Mouse (Mus musculus): ENCODE measurements around the gene Slc44a2. TPM values are rescaled to one million over a fixed set of nuclear protein-coding genes. Genes with fewer than 3 reads are reported as not detected.

Gene Slc44a2
- polyA plus RNA-seq, 1 experiment from 2014 or later, result 74.4 TPM

DNA sequence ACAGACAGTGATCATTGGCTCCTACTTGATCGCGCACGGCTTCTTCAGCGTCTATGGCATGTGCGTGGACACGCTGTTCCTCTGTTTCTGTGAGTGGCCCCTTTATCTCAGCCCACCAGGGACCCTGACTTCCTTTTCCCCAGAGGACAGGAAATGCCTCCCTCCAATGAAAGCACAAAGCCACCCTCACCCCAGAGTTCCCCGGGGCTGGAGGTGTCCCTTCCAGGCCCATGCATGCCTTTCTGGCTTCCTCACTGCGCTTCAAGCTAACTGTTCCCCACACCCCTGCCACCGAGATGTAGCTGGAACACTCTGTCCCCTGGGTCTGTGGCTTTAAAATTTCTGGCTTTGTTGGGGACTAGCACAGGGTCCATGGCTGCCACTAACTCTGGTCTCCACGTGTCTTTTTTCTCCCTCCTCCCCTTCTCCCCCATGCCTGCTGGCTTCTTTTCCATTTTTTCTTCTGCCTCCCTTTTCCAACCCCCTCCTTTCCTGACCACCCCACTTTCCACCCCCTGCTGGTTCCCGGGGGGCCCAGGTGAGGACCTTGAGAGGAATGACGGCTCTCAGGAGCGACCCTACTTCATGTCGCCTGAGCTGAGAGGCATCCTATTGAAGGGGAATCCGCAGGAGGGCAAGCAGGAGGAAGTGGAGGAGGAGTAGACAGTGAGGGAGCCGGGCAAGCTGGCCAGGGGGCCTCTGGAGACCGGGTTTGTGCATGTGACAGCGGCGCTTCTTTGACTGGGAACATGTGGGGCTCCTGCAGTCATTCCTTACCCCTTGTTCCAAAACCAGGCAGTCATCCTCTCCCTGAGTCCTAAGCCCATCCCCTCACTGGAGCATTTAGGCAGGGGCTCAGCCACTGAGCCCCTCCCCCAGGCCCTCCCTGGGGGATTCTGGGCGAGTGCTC is 32.2 kb downstream of the Slc44a2 start:
- H3K4me3 ChIP-seq (ENCODE audit: low read length), result no peak overlapping the region
- WGBS, result 32% methylated on average over 20 of the region's 20 CpGs
- H3K9me3 ChIP-seq (replicated peaks; ENCODE audit: control insufficient read depth, low read length), result no peaks in the 10 kb centered on the region
- peak overlapping the region; percentile 28; the same call in 1 of the 2 replicates for H3K9ac ChIP-seq (ENCODE audit: low read length)
- H3K36me3 ChIP-seq (ENCODE audit: control insufficient read depth, insufficient read depth), result peaks cover 13% of the 10 kb centered on the region
- ATAC-seq (replicated peaks; ENCODE audit: extremely low read depth, insufficient read depth, low FRiP score), result peak; percentile 64
- peaks cover 7% of the 10 kb centered on the region; the same call in 1 of the 2 replicates for H3K4me1 ChIP-seq (ENCODE audit: control insufficient read depth, insufficient read depth, low read length)
- H3K27ac ChIP-seq (ENCODE audit: low read length), result peak overlapping the region; percentile 53; the same call in 1 of the 2 replicates
- no peaks in the 10 kb centered on the region for H3K27me3 ChIP-seq (ENCODE audit: control insufficient read depth, insufficient read depth, low read length)
- H3K4me2 ChIP-seq (ENCODE audit: low read depth, low read length), result no peak overlapping the region

DNA sequence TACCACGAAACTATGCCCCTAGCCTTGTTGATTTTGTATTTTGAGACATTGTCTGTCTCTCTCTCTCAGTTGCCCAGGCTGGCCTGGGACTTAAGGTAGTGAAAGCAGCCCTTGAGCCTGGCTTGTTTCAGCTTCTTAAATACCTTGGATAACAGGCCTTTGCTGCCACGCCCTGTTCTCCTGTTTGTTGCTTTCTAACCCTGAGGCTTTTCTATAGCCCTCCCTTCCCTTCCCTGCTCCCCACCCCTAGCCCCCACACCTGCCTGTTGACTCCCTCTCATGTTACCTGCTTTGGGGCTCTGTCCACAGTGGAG is 32.8 kb downstream of the Slc44a2 start:
- Histone ChIP-seq H3K27me3 (ENCODE audit: control insufficient read depth, insufficient read depth, low read length) (no peaks in the 10 kb centered on the region), H3K9ac (ENCODE audit: low read length) (no peak overlapping the region; the same call in 1 of the 2 replicates), H3K4me2 (ENCODE audit: low read depth, low read length) (no peak overlapping the region), H3K36me3 (ENCODE audit: control insufficient read depth, insufficient read depth) (peaks cover 13% of the 10 kb centered on the region), H3K27ac (ENCODE audit: low read length) (no peak overlapping the region; the same call in 1 of the 2 replicates), H3K4me1 (ENCODE audit: control insufficient read depth, insufficient read depth, low read length) (peaks cover 7% of the 10 kb centered on the region; the same call in 1 of the 2 replicates), H3K4me3 (ENCODE audit: low read length) (no peak overlapping the region), H3K9me3 (replicated peaks; ENCODE audit: control insufficient read depth, low read length) (no peaks in the 10 kb centered on the region)
- no peak for ATAC-seq (replicated peaks; ENCODE audit: extremely low read depth, insufficient read depth, low FRiP score)
- 81% methylated on average over 2 of the region's 2 CpGs for WGBS

DNA sequence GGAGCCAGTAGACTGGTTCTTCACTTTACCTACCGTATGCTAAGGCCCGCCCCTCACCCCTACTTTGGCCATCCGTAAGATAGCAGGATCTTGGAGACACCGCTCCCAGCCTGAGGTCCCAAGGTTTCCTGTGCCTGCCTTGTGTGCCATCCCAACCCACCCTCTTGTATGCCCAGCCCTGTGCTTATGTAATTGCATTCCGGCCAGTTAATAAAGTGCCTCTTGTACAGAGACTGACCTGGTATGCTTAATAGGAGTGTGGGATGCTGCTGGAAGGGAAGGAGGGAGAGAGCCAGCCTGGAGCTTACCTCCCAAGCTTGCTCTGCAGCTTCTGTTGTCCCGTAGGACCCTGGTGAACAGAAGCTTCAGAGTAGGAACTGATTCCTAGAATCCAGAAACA is 34.3 kb downstream of the Slc44a2 start:
- Histone ChIP-seq H3K9me3 (replicated peaks; ENCODE audit: control insufficient read depth, low read length) (no peaks in the 10 kb centered on the region), H3K4me2 (ENCODE audit: low read depth, low read length) (no peak overlapping the region), H3K4me3 (ENCODE audit: low read length) (no peak overlapping the region), H3K4me1 (ENCODE audit: control insufficient read depth, insufficient read depth, low read length) (peaks cover 7% of the 10 kb centered on the region; the same call in 1 of the 2 replicates), H3K9ac (ENCODE audit: low read length) (no peak overlapping the region), H3K36me3 (ENCODE audit: control insufficient read depth, insufficient read depth) (peaks cover 10% of the 10 kb centered on the region), H3K27ac (ENCODE audit: low read length) (no peak overlapping the region), H3K27me3 (ENCODE audit: control insufficient read depth, insufficient read depth, low read length) (no peaks in the 10 kb centered on the region)
- 80% methylated on average over 6 of the region's 6 CpGs for WGBS
- no peak for ATAC-seq (replicated peaks; ENCODE audit: extremely low read depth, insufficient read depth, low FRiP score)

DNA sequence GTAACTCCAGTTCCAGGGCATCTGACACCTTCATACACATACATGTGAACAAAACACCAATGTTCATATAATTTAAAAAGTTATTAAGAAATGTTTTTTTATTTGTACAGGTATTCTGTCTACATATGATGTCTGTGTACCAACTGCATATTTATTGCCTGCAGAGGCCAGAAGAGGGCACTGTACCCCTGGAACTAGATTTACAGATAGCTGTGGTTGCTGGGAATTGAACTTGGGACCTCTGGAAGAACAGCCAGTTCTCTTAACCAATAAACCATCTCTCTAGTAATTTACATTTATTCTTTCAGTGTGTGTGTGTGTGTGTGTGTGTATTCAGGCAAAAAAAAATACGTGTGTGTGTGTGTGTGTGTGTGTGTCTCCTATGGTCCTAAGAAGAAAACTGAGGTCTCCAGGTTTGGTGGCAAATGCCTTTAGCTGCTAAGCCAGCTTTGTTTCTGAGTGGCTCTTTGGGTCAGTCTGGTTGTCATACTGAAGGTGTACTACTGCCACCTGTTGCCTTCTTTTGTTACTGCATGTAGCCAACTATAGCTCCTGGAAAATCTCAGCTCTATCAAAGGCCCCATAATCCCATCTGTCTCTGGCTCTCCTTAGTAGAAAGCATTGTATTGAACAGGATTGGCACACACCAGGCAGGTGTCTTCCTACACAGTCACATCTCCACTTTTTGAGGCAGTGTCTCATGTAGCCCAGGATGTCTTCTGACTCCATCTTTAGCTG is 36.7 kb downstream of the Slc44a2 start:
- H3K4me3 ChIP-seq (ENCODE audit: low read length), result no peak overlapping the region
- no peak overlapping the region for H3K27ac ChIP-seq (ENCODE audit: low read length)
- H3K4me1 ChIP-seq (ENCODE audit: control insufficient read depth, insufficient read depth, low read length), result peaks cover 7% of the 10 kb centered on the region; the same call in 1 of the 2 replicates
- peak; percentile 56; the same call in 1 of the 2 replicates for ATAC-seq (replicated peaks; ENCODE audit: extremely low read depth, insufficient read depth, low FRiP score)
- H3K9me3 ChIP-seq (replicated peaks; ENCODE audit: control insufficient read depth, low read length), result no peaks in the 10 kb centered on the region
- no peaks in the 10 kb centered on the region; the same call in 1 of the 2 replicates for H3K36me3 ChIP-seq (ENCODE audit: control insufficient read depth, insufficient read depth)
- 5% methylated on average over 1 of the region's 1 CpGs for WGBS
- no peak overlapping the region for H3K4me2 ChIP-seq (ENCODE audit: low read depth, low read length)
- H3K9ac ChIP-seq (ENCODE audit: low read length), result no peak overlapping the region
- H3K27me3 ChIP-seq (ENCODE audit: control insufficient read depth, insufficient read depth, low read length), result no peaks in the 10 kb centered on the region

DNA sequence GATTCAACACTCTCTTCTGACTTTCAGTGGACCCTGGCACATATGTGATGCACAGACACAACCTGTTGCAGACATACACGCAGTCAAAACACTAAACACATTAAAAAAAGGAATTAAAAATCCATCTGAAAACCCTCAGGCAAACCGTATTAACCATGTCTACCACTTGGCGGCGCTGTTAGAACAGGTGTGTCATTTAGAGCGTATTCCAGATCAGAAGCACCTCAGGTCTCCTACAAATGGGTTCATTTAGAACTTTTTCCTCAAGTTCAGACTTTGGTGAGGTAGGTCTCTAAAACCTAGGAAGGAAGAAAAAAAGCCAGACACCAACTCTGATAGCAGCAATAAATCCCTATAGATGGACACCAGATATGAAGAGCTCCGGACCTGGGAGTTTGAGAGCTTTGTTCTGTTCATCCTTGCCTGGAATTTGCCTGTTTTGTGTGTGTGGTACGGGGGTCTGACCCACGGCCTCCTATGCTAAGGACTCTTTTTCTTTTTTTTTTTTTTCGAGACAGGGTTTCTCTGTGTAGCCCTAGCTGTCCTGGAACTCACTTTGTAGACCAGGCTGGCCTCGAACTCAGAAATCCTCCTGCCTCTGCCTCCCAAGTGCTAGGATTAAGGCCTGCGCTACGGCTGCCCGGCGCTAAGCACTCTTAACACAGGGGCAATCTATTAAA is 46.2 kb downstream of the Slc44a2 start:
- ATAC-seq (replicated peaks; ENCODE audit: extremely low read depth, insufficient read depth, low FRiP score), result no peak
- WGBS, result 33% methylated on average over 14 of the region's 14 CpGs
- H3K4me1 ChIP-seq (ENCODE audit: control insufficient read depth, insufficient read depth, low read length), result peaks cover 15% of the 10 kb centered on the region

DNA sequence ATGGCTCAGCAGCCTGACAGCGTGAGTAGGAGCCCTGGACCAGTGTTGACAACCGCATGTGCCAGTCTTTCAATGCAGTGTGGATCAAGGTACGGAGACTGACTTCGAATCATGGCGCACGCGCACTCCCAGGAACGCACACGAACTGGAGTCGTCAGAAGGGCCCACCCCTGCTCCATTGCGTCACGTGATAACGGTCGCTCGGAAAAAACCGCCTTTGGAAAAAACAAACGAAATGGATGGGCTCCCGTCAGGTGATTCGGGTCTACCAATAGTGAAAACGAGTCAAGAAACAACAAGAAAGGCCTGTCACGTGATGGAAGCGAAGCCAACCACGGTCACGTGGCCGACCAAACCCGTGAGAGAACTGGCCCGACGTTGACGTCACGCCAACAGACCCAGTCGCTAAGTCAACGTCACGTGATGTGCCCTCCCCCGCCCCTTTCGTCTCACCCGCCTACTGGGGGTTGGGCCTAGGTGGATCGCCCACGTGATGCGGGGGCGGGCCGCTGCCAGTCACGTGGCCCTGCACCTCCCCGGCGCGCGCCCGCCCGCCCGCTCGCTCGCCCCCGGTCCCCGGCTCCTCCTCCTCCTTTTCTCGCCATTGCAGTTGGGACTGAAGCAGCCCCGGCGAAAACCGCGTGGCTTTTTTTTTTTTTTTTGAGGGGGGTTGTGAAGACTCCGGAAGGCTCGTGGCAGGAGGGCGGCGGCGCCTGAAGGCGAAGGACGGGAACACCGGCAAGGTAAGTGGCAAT is 47.0 kb downstream of the Slc44a2 start, which contains the start of gene Ilf3:
Ilf3 (plus strand) TSS at position 515 of the 755 bp plus-strand sequence.
- Histone ChIP-seq H3K36me3 (ENCODE audit: control insufficient read depth, insufficient read depth) (0 out of 2 replicates have a peak, but pooled peaks cover 6% of the 10 kb centered on the region), H3K9ac (ENCODE audit: low read length) (peak within 1 kb of the TSS; percentile 89), H3K4me2 (ENCODE audit: low read depth, low read length) (peak within 1 kb of the TSS; percentile 90), H3K4me1 (ENCODE audit: control insufficient read depth, insufficient read depth, low read length) (peaks cover 15% of the 10 kb centered on the region), H3K27me3 (ENCODE audit: control insufficient read depth, insufficient read depth, low read length) (no peaks in the 10 kb centered on the region), H3K27ac (ENCODE audit: low read length) (peak within 1 kb of the TSS; percentile 90), H3K4me3 (ENCODE audit: low read length) (peak within 1 kb of the TSS; percentile 67), H3K9me3 (replicated peaks; ENCODE audit: control insufficient read depth, low read length) (no peaks in the 10 kb centered on the region)
- peak; percentile 89 for ATAC-seq (replicated peaks; ENCODE audit: extremely low read depth, insufficient read depth, low FRiP score)
- under 1% methylated on average over 58 of the region's 66 CpGs for WGBS

More for the DNA sequence above, 46.2 kb downstream of the Slc44a2 start:
- Histone ChIP-seq H3K27me3 (ENCODE audit: control insufficient read depth, insufficient read depth, low read length) (no peaks in the 10 kb centered on the region), H3K27ac (ENCODE audit: low read length) (peak overlapping the region; percentile 82), H3K36me3 (ENCODE audit: control insufficient read depth, insufficient read depth) (0 out of 2 replicates have a peak, but pooled peaks cover 1% of the 10 kb centered on the region), H3K4me3 (ENCODE audit: low read length) (peak overlapping the region; percentile 67), H3K9me3 (replicated peaks; ENCODE audit: control insufficient read depth, low read length) (no peaks in the 10 kb centered on the region), H3K4me2 (ENCODE audit: low read depth, low read length) (peak overlapping the region; percentile 90), H3K9ac (ENCODE audit: low read length) (peak overlapping the region; percentile 41)

DNA sequence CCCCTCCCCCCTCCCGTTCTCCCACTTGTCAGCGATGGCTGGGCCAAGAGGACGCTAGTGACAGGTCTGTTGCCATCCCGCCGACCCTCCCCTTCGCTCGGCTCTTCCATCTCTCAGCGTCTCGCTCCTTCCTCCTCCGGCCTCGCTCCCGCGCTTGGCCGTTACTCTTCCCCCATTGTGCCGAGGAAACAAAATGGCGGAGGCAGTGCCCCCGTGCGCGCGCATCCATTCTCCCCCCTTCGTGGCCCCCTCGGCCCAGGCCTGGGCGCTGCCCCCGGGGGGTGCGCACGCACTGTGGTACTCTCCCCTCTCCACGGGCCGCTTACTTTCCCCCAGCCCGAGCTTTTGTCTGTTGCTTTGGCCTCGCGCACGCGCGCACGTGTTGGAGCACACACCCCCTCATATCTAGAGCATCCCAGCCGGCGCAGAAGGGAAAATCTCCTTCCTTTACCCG is 47.7 kb downstream of the Slc44a2 start:
- Histone ChIP-seq H3K36me3 (ENCODE audit: control insufficient read depth, insufficient read depth) (0 out of 2 replicates have a peak, but pooled peaks cover 6% of the 10 kb centered on the region), H3K9me3 (replicated peaks; ENCODE audit: control insufficient read depth, low read length) (no peaks in the 10 kb centered on the region), H3K27me3 (ENCODE audit: control insufficient read depth, insufficient read depth, low read length) (no peaks in the 10 kb centered on the region), H3K4me1 (ENCODE audit: control insufficient read depth, insufficient read depth, low read length) (peaks cover 15% of the 10 kb centered on the region), H3K4me3 (ENCODE audit: low read length) (peak overlapping the region; percentile 67), H3K4me2 (ENCODE audit: low read depth, low read length) (peak overlapping the region; percentile 90), H3K27ac (ENCODE audit: low read length) (peak overlapping the region; percentile 90), H3K9ac (ENCODE audit: low read length) (peak overlapping the region; percentile 89)
- under 1% methylated on average over 38 of the region's 38 CpGs for WGBS
- peak; percentile 43 for ATAC-seq (replicated peaks; ENCODE audit: extremely low read depth, insufficient read depth, low FRiP score)

DNA sequence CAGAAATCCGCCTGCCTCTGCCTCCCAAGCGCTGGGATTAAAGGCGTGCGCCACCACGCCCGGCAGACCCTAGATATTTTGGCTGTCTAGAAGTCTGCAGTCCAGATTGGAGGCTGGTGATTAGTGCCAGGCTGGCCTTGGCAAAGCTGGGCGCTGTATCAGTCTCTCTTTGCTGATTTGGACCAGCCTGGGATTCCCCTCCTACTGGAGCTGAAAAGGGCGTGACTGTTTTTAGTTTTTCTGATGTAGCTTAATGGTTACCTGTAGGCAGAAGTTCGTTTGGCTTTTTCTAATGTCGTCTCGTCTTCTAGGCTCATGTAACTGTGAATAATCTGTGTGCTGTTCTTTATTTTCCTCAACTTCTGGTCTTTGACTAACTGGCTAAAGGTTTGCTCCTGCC is 48.6 kb downstream of the Slc44a2 start:
- peaks cover 15% of the 10 kb centered on the region for H3K4me1 ChIP-seq (ENCODE audit: control insufficient read depth, insufficient read depth, low read length)
- H3K4me2 ChIP-seq (ENCODE audit: low read depth, low read length), result peak overlapping the region; percentile 90
- peak overlapping the region; percentile 67 for H3K4me3 ChIP-seq (ENCODE audit: low read length)
- no peak overlapping the region for H3K27ac ChIP-seq (ENCODE audit: low read length)
- 0 out of 2 replicates have a peak, but pooled peaks cover 6% of the 10 kb centered on the region for H3K36me3 ChIP-seq (ENCODE audit: control insufficient read depth, insufficient read depth)
- no peaks in the 10 kb centered on the region for H3K27me3 ChIP-seq (ENCODE audit: control insufficient read depth, insufficient read depth, low read length)
- ATAC-seq (replicated peaks; ENCODE audit: extremely low read depth, insufficient read depth, low FRiP score), result no peak
- H3K9me3 ChIP-seq (replicated peaks; ENCODE audit: control insufficient read depth, low read length), result no peaks in the 10 kb centered on the region
- H3K9ac ChIP-seq (ENCODE audit: low read length), result peak overlapping the region; percentile 19; the same call in 1 of the 2 replicates
- 60% methylated on average over 11 of the region's 11 CpGs for WGBS
